Mouse (Mus musculus) MEL (cell line): ENCODE measurements at regions not wholly inside any gene's neighbourhood (a gene's known extent, or its start where the extent isn't known, plus 50 kb on each side); places are given as distances from the start of the nearest gene placed in this dataset.

ENCODE experiments used
- CTCF ChIP-seq, 3 experiments: IDR thresholded peaks in 2 of 3; conservative IDR thresholded peaks in 1 of 3; 2 replicates each; pipeline ENCODE4 v1.5.1; 2011 to 2012; ENCODE audit warnings: low read length in 3 of 3, low read depth in 2 of 3, mild to moderate bottlenecking in 2 of 3, improper control_type of control experiment in 1 of 3, inconsistent platforms in 1 of 3, mixed read lengths in 1 of 3, moderate library complexity in 1 of 3; ENCODE audit not compliant: control insufficient read depth in 1 of 3, insufficient read depth in 1 of 3, poor library complexity in 1 of 3, severe bottlenecking in 1 of 3
- GATA1 ChIP-seq: IDR thresholded peaks from 2 replicates; pipeline ENCODE4 v1.6.1; 2011; ENCODE audit warnings: low read depth, low read length, improper control_type of control experiment

GRCm38 (mm10) chr2:117938283-117939049 lies 173.2 kb upstream of the Thbs1 start:
- TF ChIP-seq GATA1 = no peak
- TF ChIP-seq CTCF (IDR thresholded peaks at IDR 0.05 in 2 of 3, conservative IDR thresholded peaks at IDR 0.05 in 1 of 3; ENCODE audit: control insufficient read depth in 1 of 3, insufficient read depth in 1 of 3, low read depth in 2 of 3, low read length in 3 of 3, poor library complexity in 1 of 3, severe bottlenecking in 1 of 3) = no peak
